Mouse (Mus musculus) kidney, adult 2 months (tissue): ENCODE results near the gene Chd6.

ENCODE experiments used
- CTCF ChIP-seq: fragments of 200-500 bp; conservative IDR thresholded peaks from 2 replicates; pipeline ENCODE4 v1.5.1; 2011; ENCODE audit warnings: low read depth, mild to moderate bottlenecking, control low read depth, low read length, moderate library complexity, mixed read lengths; ENCODE audit not compliant: insufficient read depth, insufficient read length
- POLR2A ChIP-seq: fragments of 200-500 bp; IDR thresholded peaks from one replicate; pipeline ENCODE4 v1.6.1; 2011; ENCODE audit warnings: low read depth, low read length, control low read depth

DNA sequence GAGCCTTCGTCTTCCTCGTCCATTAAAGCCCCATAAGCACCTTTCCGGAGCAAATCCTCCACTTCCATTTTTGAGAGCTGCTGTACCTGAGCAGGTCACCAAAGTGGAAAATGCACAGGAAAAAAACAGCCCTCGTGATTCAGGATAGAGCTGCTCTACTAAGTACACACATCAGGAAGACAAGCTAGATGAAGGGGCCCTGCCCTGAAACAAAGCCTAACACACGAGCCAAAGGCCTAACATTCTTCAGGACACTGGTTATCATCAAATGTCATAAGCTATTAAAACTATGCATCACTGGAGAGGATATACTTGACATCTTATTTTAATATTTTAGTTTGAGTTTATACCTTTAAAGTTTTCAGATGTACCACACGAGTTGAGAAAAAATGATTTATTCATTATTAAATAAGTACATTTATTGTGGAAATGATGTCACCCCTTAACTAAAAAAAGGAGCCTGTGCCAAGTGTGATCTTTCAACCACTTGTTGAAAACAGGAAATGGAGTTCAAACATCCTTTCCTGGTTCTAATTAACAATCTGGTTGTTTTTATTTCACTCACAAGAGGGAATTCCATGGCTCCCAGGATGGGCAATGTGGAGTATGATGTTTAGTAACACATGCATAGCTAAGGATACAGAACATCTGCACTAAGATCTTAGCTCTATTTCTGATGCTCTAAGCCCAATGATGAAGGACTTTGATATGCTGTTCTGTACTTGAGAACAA is 118.4 kb downstream of the Chd6 start:
- no peak for TF ChIP-seq CTCF
- TF ChIP-seq POLR2A, result no peak
